Mouse (Mus musculus) myocyte (in vitro differentiated cells): ENCODE data around the gene B430306N03Rik. TPM values are rescaled to one million over a fixed set of nuclear protein-coding genes. Genes with fewer than 3 reads are reported as not detected.

Source experiments
- H3K27me3 ChIP-seq: one replicate; pipeline ENCODE4 v1.6.1; 2011; ENCODE audit not compliant: control insufficient read depth, insufficient read depth, insufficient read length
- H3K36me3 ChIP-seq: one replicate; pipeline ENCODE4 v1.6.1; 2011; ENCODE audit not compliant: control insufficient read depth, insufficient read depth
- H3K4me2 ChIP-seq: one replicate; pipeline ENCODE4 v1.6.1; 2011; ENCODE audit warnings: low read depth, control low read depth
- H3K4me3 ChIP-seq: one replicate; pipeline ENCODE4 v1.5.1; 2011; ENCODE audit warnings: mild to moderate bottlenecking, control low read depth, moderate library complexity
- H3K79me2 ChIP-seq: one replicate; pipeline ENCODE4 v1.6.1; 2011; ENCODE audit not compliant: control insufficient read depth, insufficient read depth
- H3ac ChIP-seq: one replicate; pipeline ENCODE4 v1.6.1; 2011; ENCODE audit not compliant: control insufficient read depth, insufficient read length
- CEBPB ChIP-seq: IDR thresholded peaks from 2 replicates; pipeline ENCODE4 v1.6.1; 2011; ENCODE audit warnings: mild to moderate bottlenecking, moderate library complexity; ENCODE audit not compliant: poor library complexity, insufficient read depth, severe bottlenecking
- E2F4 ChIP-seq: IDR thresholded peaks from one replicate; pipeline ENCODE4 v1.6.1; 2011; ENCODE audit warnings: mild to moderate bottlenecking, control low read depth, moderate library complexity; ENCODE audit not compliant: insufficient read depth
- MAX ChIP-seq: IDR thresholded peaks from one replicate; pipeline ENCODE4 v1.6.1; 2011; ENCODE audit warnings: low read depth, mild to moderate bottlenecking, control low read depth
- MYOD1 ChIP-seq, 3 experiments: IDR thresholded peaks; one replicate each; pipeline ENCODE4 v1.6.1; 2011; ENCODE audit warnings: control low read depth in 2 of 3, low read depth in 2 of 3, mild to moderate bottlenecking in 2 of 3, moderate library complexity in 1 of 3; ENCODE audit not compliant: insufficient read length in 2 of 3, control insufficient read depth in 1 of 3
- MYOG ChIP-seq, 3 experiments: IDR thresholded peaks; one replicate each; pipeline ENCODE4 v1.6.1; 2011; ENCODE audit warnings: control low read depth in 2 of 3, low read depth in 2 of 3, mild to moderate bottlenecking in 2 of 3; ENCODE audit not compliant: insufficient read length in 2 of 3, control insufficient read depth in 1 of 3, insufficient read depth in 1 of 3
- POLR2A ChIP-seq: IDR thresholded peaks from one replicate; pipeline ENCODE4 v1.6.1; 2011; ENCODE audit warnings: low read depth, mild to moderate bottlenecking, control low read depth, moderate library complexity; ENCODE audit not compliant: insufficient read length
- POLR2AphosphoS2 ChIP-seq: IDR thresholded peaks from one replicate; pipeline ENCODE4 v1.6.1; 2011; ENCODE audit warnings: low read depth, control low read depth; ENCODE audit not compliant: insufficient read length
- REST ChIP-seq: IDR thresholded peaks from one replicate; pipeline ENCODE4 v1.6.1; 2011; ENCODE audit warnings: mild to moderate bottlenecking, control low read depth, moderate library complexity; ENCODE audit not compliant: insufficient read depth, insufficient read length
- SRF ChIP-seq: IDR thresholded peaks from one replicate; pipeline ENCODE4 v1.6.1; 2011; ENCODE audit warnings: low read depth; ENCODE audit not compliant: control insufficient read depth, insufficient read length
- TCF12 ChIP-seq: IDR thresholded peaks from one replicate; pipeline ENCODE4 v1.6.1; 2011; ENCODE audit warnings: mild to moderate bottlenecking, control low read depth; ENCODE audit not compliant: poor library complexity, insufficient read depth, severe bottlenecking
- TCF3 ChIP-seq: IDR thresholded peaks from one replicate; pipeline ENCODE4 v1.6.1; 2011; ENCODE audit warnings: low read depth, control low read depth; ENCODE audit not compliant: insufficient read length
- USF1 ChIP-seq: IDR thresholded peaks from one replicate; pipeline ENCODE4 v1.6.1; 2011; ENCODE audit warnings: low read depth, mild to moderate bottlenecking, control low read depth, moderate library complexity
- polyA plus RNA-seq: library from polyadenylated mRNA; unstranded; fragments of >200 nt; fragmentation: generic; extraction: Trizol; gene quantifications from one replicate; pipeline ENCODE4 v1.2.1, GENCODE M21; 2012; ENCODE audit warnings: missing spikeins

B430306N03Rik gene
- polyA plus RNA-seq, 1 experiment: not detected

DNA sequence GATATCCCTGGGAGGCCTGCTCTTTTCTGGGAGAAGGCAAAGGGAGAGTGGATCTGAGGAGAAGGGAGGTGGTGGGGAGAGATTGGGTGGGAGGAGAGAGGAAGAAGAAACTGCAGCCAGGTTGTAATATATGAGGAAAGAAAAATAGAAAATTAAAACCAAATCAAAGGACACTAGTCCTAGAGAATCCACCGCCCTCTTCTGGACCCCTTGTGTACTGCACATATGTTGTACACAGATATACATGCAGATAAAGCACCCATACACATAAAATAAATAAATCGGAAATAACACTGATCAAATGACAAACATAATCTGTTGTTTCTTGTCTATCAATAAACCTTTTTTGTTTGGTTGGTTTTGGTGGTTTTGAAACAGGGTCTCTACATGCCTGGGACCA, 28.7 kb upstream of the B430306N03Rik start:
- H3ac ChIP-seq: no peak overlapping the region
- no peaks in the 10 kb centered on the region for H3K27me3 ChIP-seq
- H3K4me2 ChIP-seq: no peak overlapping the region
- TF ChIP-seq POLR2A (no peak), CEBPB (no peak), SRF (no peak), E2F4 (no peak), TCF3 (no peak), USF1 (no peak), MYOG (IDR thresholded peaks at IDR 0.05; ENCODE audit: control insufficient read depth in 1 of 3, insufficient read depth in 1 of 3, insufficient read length in 2 of 3, low read depth in 2 of 3) (no peak), REST (no peak), TCF12 (no peak), MAX (no peak), MYOD1 (IDR thresholded peaks at IDR 0.05; ENCODE audit: control insufficient read depth in 1 of 3, insufficient read length in 2 of 3, low read depth in 2 of 3) (no peak), POLR2AphosphoS2 (no peak)
- H3K36me3 ChIP-seq: no peaks in the 10 kb centered on the region
- no peak overlapping the region for H3K4me3 ChIP-seq
- H3K79me2 ChIP-seq: no peaks in the 10 kb centered on the region

DNA sequence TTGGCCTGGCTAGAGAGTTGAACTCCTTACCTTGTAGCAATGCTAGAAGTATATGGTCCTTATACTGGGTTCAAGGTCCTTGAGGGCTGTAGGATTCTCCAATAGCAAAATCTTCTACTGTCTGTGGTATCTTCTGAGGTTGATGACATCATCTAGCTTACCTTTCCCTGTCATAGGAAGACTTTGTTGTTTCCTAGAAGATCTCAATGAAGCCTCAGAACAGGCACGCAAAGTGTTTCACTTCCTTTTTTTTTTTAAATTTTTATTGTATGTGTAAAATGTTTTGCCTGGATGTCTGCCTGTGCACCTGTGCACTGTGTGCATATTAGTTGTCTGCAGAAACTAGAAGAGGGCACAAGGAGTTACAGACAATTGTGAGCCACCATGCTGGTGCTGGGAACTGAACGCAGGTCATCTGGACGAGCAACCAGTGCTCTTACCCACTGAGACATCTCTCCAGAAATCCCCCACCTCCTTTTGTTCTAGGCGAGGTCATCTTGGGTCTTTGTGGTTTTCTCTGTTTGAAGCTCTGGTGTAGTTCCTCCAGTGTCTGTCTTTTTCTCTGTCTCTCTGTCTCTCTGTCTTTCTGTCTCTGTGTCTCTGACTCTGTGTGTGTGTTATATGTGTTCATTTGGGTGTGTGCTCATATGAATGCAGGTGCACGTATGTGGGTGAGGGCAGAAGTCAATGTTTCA, 22.3 kb upstream of the B430306N03Rik start:
- no peak overlapping the region for H3K4me2 ChIP-seq
- TF ChIP-seq E2F4 (no peak), MYOD1 (IDR thresholded peaks at IDR 0.05; ENCODE audit: control insufficient read depth in 1 of 3, insufficient read length in 2 of 3, low read depth in 2 of 3) (no peak), REST (no peak), USF1 (no peak), MYOG (IDR thresholded peaks at IDR 0.05; ENCODE audit: control insufficient read depth in 1 of 3, insufficient read depth in 1 of 3, insufficient read length in 2 of 3, low read depth in 2 of 3) (no peak), TCF3 (no peak), SRF (no peak), CEBPB (no peak), MAX (no peak), POLR2A (no peak), TCF12 (no peak), POLR2AphosphoS2 (no peak)
- no peak overlapping the region for H3K4me3 ChIP-seq
- no peaks in the 10 kb centered on the region for H3K79me2 ChIP-seq
- H3K27me3 ChIP-seq: no peaks in the 10 kb centered on the region
- H3ac ChIP-seq: no peak overlapping the region
- no peaks in the 10 kb centered on the region for H3K36me3 ChIP-seq

DNA sequence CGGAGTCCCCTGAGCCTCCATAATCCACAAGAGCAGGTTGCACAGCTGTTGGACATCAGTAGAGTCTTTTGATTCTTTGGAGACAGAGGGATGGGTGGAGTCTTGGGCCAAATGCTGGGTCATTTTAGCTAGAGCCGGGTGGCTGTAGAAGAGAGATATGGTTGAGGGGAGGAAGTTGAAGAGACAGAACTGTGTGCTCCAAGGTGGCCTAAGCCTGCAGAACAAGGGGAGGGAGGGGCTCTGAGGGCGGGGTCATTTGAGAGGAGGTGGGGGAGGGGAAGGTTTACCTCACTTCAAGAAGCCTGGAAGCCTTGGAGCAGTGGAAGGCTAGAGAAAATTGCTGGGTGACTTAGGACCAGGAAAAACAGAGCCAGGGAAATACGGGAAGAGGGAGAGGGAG, 16.7 kb upstream of the B430306N03Rik start, which contains the start of gene Treml2:
Gene Treml2, plus strand, starts transcription at position 296 of the 400 bp plus-strand sequence.
- Histone ChIP-seq H3ac (no peak within 1 kb of the TSS), H3K4me2 (no peak within 1 kb of the TSS), H3K27me3 (no peaks in the 10 kb centered on the region), H3K4me3 (no peak within 1 kb of the TSS), H3K79me2 (no peaks in the 10 kb centered on the region), H3K36me3 (no peaks in the 10 kb centered on the region)
- TF ChIP-seq SRF (no peak), REST (no peak), MYOD1 (IDR thresholded peaks at IDR 0.05; ENCODE audit: control insufficient read depth in 1 of 3, insufficient read length in 2 of 3, low read depth in 2 of 3) (no peak), E2F4 (no peak), TCF3 (no peak), USF1 (no peak), TCF12 (no peak), MAX (no peak), CEBPB (no peak), MYOG (IDR thresholded peaks at IDR 0.05; ENCODE audit: control insufficient read depth in 1 of 3, insufficient read depth in 1 of 3, insufficient read length in 2 of 3, low read depth in 2 of 3) (no peak), POLR2A (no peak), POLR2AphosphoS2 (no peak)

DNA sequence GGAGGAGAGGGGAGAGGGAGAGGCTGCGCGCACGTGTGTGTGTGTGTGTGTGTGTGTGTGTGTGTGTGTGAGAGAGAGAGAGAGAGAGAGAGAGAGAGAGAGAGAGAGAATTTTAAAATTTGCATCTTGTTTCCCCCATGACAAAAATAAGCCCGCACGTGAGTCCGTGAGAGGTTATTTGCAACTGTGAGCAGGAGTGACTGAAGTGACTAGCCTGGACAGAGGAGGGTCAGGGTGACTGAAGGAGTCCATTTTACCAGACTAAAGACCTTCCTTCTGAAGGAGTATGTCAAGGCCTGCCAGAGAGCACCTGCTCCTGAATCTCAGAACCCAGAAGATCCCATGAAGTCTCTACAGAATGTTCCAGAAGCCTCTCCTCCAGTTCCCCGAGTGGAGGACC, 16.2 kb upstream of the B430306N03Rik start:
- no peak overlapping the region for H3K4me3 ChIP-seq
- no peaks in the 10 kb centered on the region for H3K27me3 ChIP-seq
- H3K79me2 ChIP-seq: no peaks in the 10 kb centered on the region
- H3K4me2 ChIP-seq: no peak overlapping the region
- H3ac ChIP-seq: no peak overlapping the region
- no peak for TF ChIP-seq TCF12
- TF ChIP-seq CEBPB: no peak
- TF ChIP-seq POLR2AphosphoS2: no peak
- TF ChIP-seq SRF: no peak
- no peak for TF ChIP-seq REST
- no peak for TF ChIP-seq USF1
- no peak for TF ChIP-seq POLR2A
- TF ChIP-seq E2F4: no peak
- no peak for TF ChIP-seq MYOG (IDR thresholded peaks at IDR 0.05; ENCODE audit: control insufficient read depth in 1 of 3, insufficient read depth in 1 of 3, insufficient read length in 2 of 3, low read depth in 2 of 3)
- TF ChIP-seq MAX: no peak
- TF ChIP-seq TCF3: no peak
- no peak for TF ChIP-seq MYOD1 (IDR thresholded peaks at IDR 0.05; ENCODE audit: control insufficient read depth in 1 of 3, insufficient read length in 2 of 3, low read depth in 2 of 3)
- no peaks in the 10 kb centered on the region for H3K36me3 ChIP-seq
